Mouse (Mus musculus): Measurements from ENCODE around the gene March4.

Gene March4

GRCm38 (mm10) chr1:72536611-72537351, at the start of gene March4:
March4 (minus strand) TSS chr1:72536930.
- peak; percentile 77 for DNase-seq (ENCODE audit: low spot score)

GRCm38 (mm10) chr1:72585971-72586875, 49.5 kb upstream of the March4 start:
- DNase-seq (ENCODE audit: low spot score), result no peak

- no peak for DNase-seq (ENCODE audit: low spot score)
Observed at GRCm38 (mm10) chr1:72583906-72584305, 47.2 kb upstream of the March4 start.

GRCm38 (mm10) chr1:72582947-72583731, 46.4 kb upstream of the March4 start, which contains the start of gene Smarcal1:
Smarcal1 (plus strand) TSS chr1:72583251.
- peak; percentile 97 for DNase-seq (ENCODE audit: low spot score)

GRCm38 (mm10) chr1:72578806-72579205, 42.1 kb upstream of the March4 start:
- peak; percentile 38 for DNase-seq (ENCODE audit: low spot score)

GRCm38 (mm10) chr1:72578351-72578750, 41.6 kb upstream of the March4 start:
- DNase-seq (ENCODE audit: low spot score), result peak; percentile 7

GRCm38 (mm10) chr1:72577481-72577922, 40.8 kb upstream of the March4 start:
- DNase-seq (ENCODE audit: low spot score), result peak; percentile 64

GRCm38 (mm10) chr1:72575121-72575520, 38.4 kb upstream of the March4 start:
- peak; percentile 33 for DNase-seq (ENCODE audit: low spot score)

GRCm38 (mm10) chr1:72574608-72575007, 37.9 kb upstream of the March4 start:
- DNase-seq (ENCODE audit: low spot score), result no peak

GRCm38 (mm10) chr1:72574047-72574446, 37.3 kb upstream of the March4 start:
- no peak for DNase-seq (ENCODE audit: low spot score)

- no peak for DNase-seq (ENCODE audit: low spot score)
Observed at GRCm38 (mm10) chr1:72568725-72569124, 32.0 kb upstream of the March4 start.

- DNase-seq (ENCODE audit: low spot score), result peak; percentile 42
Observed at GRCm38 (mm10) chr1:72567056-72567455, 30.3 kb upstream of the March4 start.

- no peak for DNase-seq (ENCODE audit: low spot score)
Observed at GRCm38 (mm10) chr1:72564334-72564962, 27.7 kb upstream of the March4 start.

- no peak for DNase-seq (ENCODE audit: low spot score)
Observed at GRCm38 (mm10) chr1:72558625-72559024, 21.9 kb upstream of the March4 start.

- DNase-seq (ENCODE audit: low spot score), result no peak
Observed at GRCm38 (mm10) chr1:72556471-72556870, 19.7 kb upstream of the March4 start.

GRCm38 (mm10) chr1:72550317-72550716, 13.6 kb upstream of the March4 start:
- no peak for DNase-seq (ENCODE audit: low spot score)

- DNase-seq (ENCODE audit: low spot score), result no peak
Observed at GRCm38 (mm10) chr1:72538266-72538665, 1.5 kb upstream of the March4 start.

- DNase-seq (ENCODE audit: low spot score), result peak; percentile 55
Observed at GRCm38 (mm10) chr1:72535725-72536571, 782 bp downstream of the March4 start.

- DNase-seq (ENCODE audit: low spot score), result no peak
Observed at GRCm38 (mm10) chr1:72533439-72533838, 3.3 kb downstream of the March4 start.

GRCm38 (mm10) chr1:72532926-72533325, 3.8 kb downstream of the March4 start:
- no peak for DNase-seq (ENCODE audit: low spot score)
